Mouse (Mus musculus): ENCODE measurements around the gene Slc6a6. TPM values are rescaled to one million over a fixed set of nuclear protein-coding genes. Genes with fewer than 3 reads are reported as not detected.
A peak's percentile ranks its signal among the peaks of the same experiment; 100 is the strongest.

Gene Slc6a6
- polyA plus RNA-seq, 1 experiment, result 277 TPM

GRCm38 (mm10) chr6:91689231-91689630 is 5.4 kb downstream of the Slc6a6 start:
- TF ChIP-seq POLR2A (IDR thresholded peaks at IDR 0.05; ENCODE audit: low read depth, low read length), result no peak
- TF ChIP-seq CTCF (conservative IDR thresholded peaks at IDR 0.05; ENCODE audit: insufficient read depth, insufficient read length, low read depth, low read length), result no peak
- peak overlapping the region; percentile 3; the same call in 1 of the 2 replicates for H3K27ac ChIP-seq (ENCODE audit: insufficient read depth, low read depth, low read length)
- H3K36me3 ChIP-seq (ENCODE audit: control insufficient read depth, insufficient read depth, low read length), result peaks cover 4% of the 10 kb centered on the region; the same call in 1 of the 2 replicates
- no peak for DNase-seq
- no peaks in the 10 kb centered on the region for H3K27me3 ChIP-seq (replicated peaks; ENCODE audit: control insufficient read depth, insufficient read depth, low read length)
- H3K4me1 ChIP-seq (ENCODE audit: control insufficient read depth, insufficient read depth, low read length), result peaks cover 46% of the 10 kb centered on the region
- no peak overlapping the region for H3K4me3 ChIP-seq (ENCODE audit: insufficient read depth, low read depth, low read length)

- TF ChIP-seq CTCF (conservative IDR thresholded peaks at IDR 0.05; ENCODE audit: insufficient read depth, insufficient read length, low read depth, low read length) (no peak), POLR2A (IDR thresholded peaks at IDR 0.05; ENCODE audit: low read depth, low read length) (no peak)
- no peak overlapping the region for H3K4me3 ChIP-seq (ENCODE audit: insufficient read depth, low read depth, low read length)
- peak overlapping the region; percentile 37 for H3K27ac ChIP-seq (ENCODE audit: insufficient read depth, low read depth, low read length)
- peaks cover 4% of the 10 kb centered on the region; the same call in 1 of the 2 replicates for H3K36me3 ChIP-seq (ENCODE audit: control insufficient read depth, insufficient read depth, low read length)
- WGBS, result 42% methylated on average over 7 of the region's 7 CpGs
- no peak for DNase-seq
- peaks cover 49% of the 10 kb centered on the region for H3K4me1 ChIP-seq (ENCODE audit: control insufficient read depth, insufficient read depth, low read length)
- no peaks in the 10 kb centered on the region for H3K27me3 ChIP-seq (replicated peaks; ENCODE audit: control insufficient read depth, insufficient read depth, low read length)
Observed at GRCm38 (mm10) chr6:91690222-91690621, 6.4 kb downstream of the Slc6a6 start.

DNA sequence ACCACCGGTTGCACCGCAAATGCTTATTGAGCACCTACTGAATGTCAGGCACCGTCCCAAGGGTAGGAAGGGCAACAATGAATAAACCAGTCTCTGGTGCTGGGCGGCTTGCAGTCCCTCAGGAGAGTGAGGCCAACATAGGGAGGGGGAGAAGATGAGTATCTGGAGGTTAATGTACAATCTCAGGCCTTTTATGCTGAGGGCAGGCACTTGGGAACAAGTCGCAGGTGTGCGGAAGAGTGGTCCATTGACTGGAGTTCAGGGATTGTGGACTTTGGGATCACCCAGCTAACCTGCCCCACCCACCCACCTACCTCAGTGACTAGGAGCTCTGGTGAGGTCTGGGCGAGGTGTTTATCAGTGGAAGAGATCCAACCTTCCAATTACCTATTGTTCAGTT is 6.8 kb downstream of the Slc6a6 start:
- no peak overlapping the region for H3K4me3 ChIP-seq (ENCODE audit: insufficient read depth, low read depth, low read length)
- H3K4me1 ChIP-seq (ENCODE audit: control insufficient read depth, insufficient read depth, low read length), result peaks cover 47% of the 10 kb centered on the region
- H3K27ac ChIP-seq (ENCODE audit: insufficient read depth, low read depth, low read length), result peak overlapping the region; percentile 81
- TF ChIP-seq POLR2A (IDR thresholded peaks at IDR 0.05; ENCODE audit: low read depth, low read length), result no peak
- no peak for TF ChIP-seq CTCF (conservative IDR thresholded peaks at IDR 0.05; ENCODE audit: insufficient read depth, insufficient read length, low read depth, low read length)
- peaks cover 4% of the 10 kb centered on the region; the same call in 1 of the 2 replicates for H3K36me3 ChIP-seq (ENCODE audit: control insufficient read depth, insufficient read depth, low read length)
- H3K27me3 ChIP-seq (replicated peaks; ENCODE audit: control insufficient read depth, insufficient read depth, low read length), result no peaks in the 10 kb centered on the region
- peak; percentile 92 for DNase-seq
- WGBS, result 49% methylated on average over 7 of the region's 7 CpGs

DNA sequence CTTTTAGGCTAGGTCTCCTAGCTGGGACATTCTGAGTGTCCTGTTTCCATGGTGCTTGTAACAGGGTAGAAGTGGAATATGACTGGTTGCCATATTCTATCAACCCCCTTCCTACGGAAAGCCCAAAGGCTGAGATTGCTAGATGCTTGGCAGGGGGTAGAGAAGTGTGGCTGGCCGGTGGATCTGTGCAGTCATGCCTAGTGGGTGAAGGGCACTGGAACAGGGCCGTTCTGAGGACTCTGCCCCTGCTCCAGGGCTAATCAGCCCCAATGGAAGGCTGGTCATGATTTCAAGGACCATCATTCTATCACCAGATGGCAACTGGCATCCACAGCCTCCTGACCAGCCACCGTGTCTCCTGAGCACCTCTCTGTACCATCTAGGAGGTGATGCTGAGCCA is 7.7 kb downstream of the Slc6a6 start:
- TF ChIP-seq POLR2A (IDR thresholded peaks at IDR 0.05; ENCODE audit: low read depth, low read length) (no peak), CTCF (conservative IDR thresholded peaks at IDR 0.05; ENCODE audit: insufficient read depth, insufficient read length, low read depth, low read length) (no peak)
- H3K27ac ChIP-seq (ENCODE audit: insufficient read depth, low read depth, low read length), result peak overlapping the region; percentile 81
- H3K4me1 ChIP-seq (ENCODE audit: control insufficient read depth, insufficient read depth, low read length), result peaks cover 40% of the 10 kb centered on the region
- peak; percentile 85 for DNase-seq
- no peak overlapping the region for H3K4me3 ChIP-seq (ENCODE audit: insufficient read depth, low read depth, low read length)
- H3K36me3 ChIP-seq (ENCODE audit: control insufficient read depth, insufficient read depth, low read length), result peaks cover 4% of the 10 kb centered on the region; the same call in 1 of the 2 replicates
- WGBS, result 48% methylated on average over 4 of the region's 4 CpGs
- H3K27me3 ChIP-seq (replicated peaks; ENCODE audit: control insufficient read depth, insufficient read depth, low read length), result no peaks in the 10 kb centered on the region

- DNase-seq, result no peak
- no peak overlapping the region for H3K27ac ChIP-seq (ENCODE audit: insufficient read depth, low read depth, low read length)
- no peak for TF ChIP-seq POLR2A (IDR thresholded peaks at IDR 0.05; ENCODE audit: low read depth, low read length)
- no peak for TF ChIP-seq CTCF (conservative IDR thresholded peaks at IDR 0.05; ENCODE audit: insufficient read depth, insufficient read length, low read depth, low read length)
- WGBS, result 62% methylated on average over 17 of the region's 17 CpGs
- no peaks in the 10 kb centered on the region for H3K27me3 ChIP-seq (replicated peaks; ENCODE audit: control insufficient read depth, insufficient read depth, low read length)
- peaks cover 4% of the 10 kb centered on the region; the same call in 1 of the 2 replicates for H3K36me3 ChIP-seq (ENCODE audit: control insufficient read depth, insufficient read depth, low read length)
- peaks cover 41% of the 10 kb centered on the region for H3K4me1 ChIP-seq (ENCODE audit: control insufficient read depth, insufficient read depth, low read length)
- H3K4me3 ChIP-seq (ENCODE audit: insufficient read depth, low read depth, low read length), result no peak overlapping the region
Observed at GRCm38 (mm10) chr6:91693301-91693886, 9.5 kb downstream of the Slc6a6 start.

- peak overlapping the region; percentile 9; the same call in 1 of the 2 replicates for H3K27ac ChIP-seq (ENCODE audit: insufficient read depth, low read depth, low read length)
- peaks cover 6% of the 10 kb centered on the region; the same call in 1 of the 2 replicates for H3K36me3 ChIP-seq (ENCODE audit: control insufficient read depth, insufficient read depth, low read length)
- TF ChIP-seq POLR2A (IDR thresholded peaks at IDR 0.05; ENCODE audit: low read depth, low read length) (no peak), CTCF (conservative IDR thresholded peaks at IDR 0.05; ENCODE audit: insufficient read depth, insufficient read length, low read depth, low read length) (no peak)
- H3K27me3 ChIP-seq (replicated peaks; ENCODE audit: control insufficient read depth, insufficient read depth, low read length), result no peaks in the 10 kb centered on the region
- WGBS, result 29% methylated on average over 7 of the region's 7 CpGs
- peaks cover 49% of the 10 kb centered on the region for H3K4me1 ChIP-seq (ENCODE audit: control insufficient read depth, insufficient read depth, low read length)
- DNase-seq, result peak; percentile 79
- H3K4me3 ChIP-seq (ENCODE audit: insufficient read depth, low read depth, low read length), result no peak overlapping the region
Observed at GRCm38 (mm10) chr6:91694610-91695009, 10.8 kb downstream of the Slc6a6 start.

- Histone ChIP-seq H3K36me3 (ENCODE audit: control insufficient read depth, insufficient read depth, low read length) (peaks cover 2% of the 10 kb centered on the region; the same call in 1 of the 2 replicates), H3K27me3 (replicated peaks; ENCODE audit: control insufficient read depth, insufficient read depth, low read length) (no peaks in the 10 kb centered on the region), H3K4me1 (ENCODE audit: control insufficient read depth, insufficient read depth, low read length) (peaks cover 38% of the 10 kb centered on the region), H3K27ac (ENCODE audit: insufficient read depth, low read depth, low read length) (peak overlapping the region; percentile 86; the same call in 1 of the 2 replicates), H3K4me3 (ENCODE audit: insufficient read depth, low read depth, low read length) (no peak overlapping the region)
- 43% methylated on average over 1 of the region's 1 CpGs for WGBS
- TF ChIP-seq CTCF (conservative IDR thresholded peaks at IDR 0.05; ENCODE audit: insufficient read depth, insufficient read length, low read depth, low read length), result no peak
- no peak for TF ChIP-seq POLR2A (IDR thresholded peaks at IDR 0.05; ENCODE audit: low read depth, low read length)
- no peak for DNase-seq
Observed at GRCm38 (mm10) chr6:91698831-91699230, 15.0 kb downstream of the Slc6a6 start.
